Comparison of ENCODE assay signal across 10 mouse cellular contexts in the genomic region with DNA sequence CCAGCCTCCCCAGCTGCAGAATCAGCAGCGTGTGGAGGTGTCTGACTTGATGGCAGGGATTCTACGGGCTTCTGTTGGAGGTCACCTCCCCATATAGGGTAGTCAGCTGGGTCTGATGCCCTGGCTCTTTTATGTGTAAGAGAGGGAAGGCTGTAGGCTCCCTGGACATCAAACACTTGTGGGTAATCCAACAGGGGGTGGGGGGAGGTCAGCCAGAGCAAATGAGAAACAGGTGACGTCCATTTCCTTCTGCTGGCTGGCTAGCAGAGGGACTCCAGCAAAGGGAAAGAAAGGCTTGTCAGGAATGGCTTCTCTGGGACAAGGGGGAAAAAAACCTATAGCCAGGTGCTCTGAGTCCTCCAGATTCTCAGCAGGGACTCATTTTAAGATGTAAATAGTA. TPM values are rescaled to one million over a fixed set of nuclear protein-coding genes. Genes with fewer than 3 reads are reported as not detected.
DNase-seq lines count a peak whose midpoint lies in the region; ATAC-seq and TF ChIP-seq lines count a peak whose summit lies in the region.
"Had no signal": no experiment of that assay in that cellular context is flagged by ENCODE, and none has a peak within 500 bp of the region (broad histone marks: within the 10 kb centered on the region; RNA-seq: fewer than 3 reads in every experiment).

No protein-coding gene starts in this region.

- peaks cover 14% of the 10 kb centered on the region for H3K4me1 ChIP-seq in embryonic facial prominence, embryonic 11.5 days (ENCODE audit: control insufficient read depth, insufficient read depth, low read length)
- H3K4me1 ChIP-seq in hindbrain, embryonic 13.5 days (replicated peaks): peaks cover 95% of the 10 kb centered on the region
- H3K4me1 ChIP-seq in midbrain, embryonic 13.5 days (replicated peaks): peaks cover 84% of the 10 kb centered on the region
- H3K4me1 ChIP-seq in thymus, adult 2 months (replicated peaks; ENCODE audit: control insufficient read depth, insufficient read depth, low read length): no peaks in the 10 kb centered on the region
- peaks cover 36% of the 10 kb centered on the region for H3K4me1 ChIP-seq in intestine, embryonic 16.5 days (ENCODE audit: control insufficient read depth, insufficient read depth, low read length)

- H3K9me3 ChIP-seq in embryonic facial prominence, embryonic 11.5 days (replicated peaks; ENCODE audit: control insufficient read depth, low read length): no peaks in the 10 kb centered on the region
- no peaks in the 10 kb centered on the region for H3K9me3 ChIP-seq in hindbrain, embryonic 13.5 days
- no peaks in the 10 kb centered on the region for H3K9me3 ChIP-seq in midbrain, embryonic 13.5 days
- no peaks in the 10 kb centered on the region for H3K9me3 ChIP-seq in intestine, embryonic 16.5 days (ENCODE audit: control insufficient read depth, low read length)

- no peak for ATAC-seq in embryonic facial prominence, embryonic 11.5 days (replicated peaks; ENCODE audit: insufficient number of reproducible peaks, low FRiP score, low TSS enrichment, low read depth)
- no peak for ATAC-seq in hindbrain, embryonic 13.5 days (ENCODE audit: low FRiP score)
- no peak for ATAC-seq in midbrain, embryonic 13.5 days
- ATAC-seq in intestine, embryonic 16.5 days: no peak
- ATAC-seq: CD4-positive, CD25-positive, alpha-beta regulatory T cell, adult 4 months had no signal

- H3K27ac ChIP-seq in embryonic facial prominence, embryonic 11.5 days (replicated peaks; ENCODE audit: low read depth, low read length): no peak overlapping the region
- peak overlapping the region; percentile 3; the same call in 1 of the 2 replicates for H3K27ac ChIP-seq in hindbrain, embryonic 13.5 days
- no peak overlapping the region for H3K27ac ChIP-seq in midbrain, embryonic 13.5 days
- H3K27ac ChIP-seq in thymus, adult 2 months (ENCODE audit: control insufficient read depth, insufficient read depth, low read length): no peak overlapping the region
- H3K27ac ChIP-seq in intestine, embryonic 16.5 days (ENCODE audit: low read length): no peak overlapping the region

- 19% methylated on average over 3 of the region's 3 CpGs for WGBS in embryonic facial prominence, embryonic 11.5 days
- WGBS in hindbrain, embryonic 13.5 days: 62% methylated on average over 3 of the region's 3 CpGs
- WGBS in midbrain, embryonic 13.5 days: 53% methylated on average over 3 of the region's 3 CpGs
- 86% methylated on average over 3 of the region's 3 CpGs for WGBS in thymus, adult 2 months
- 61% methylated on average over 3 of the region's 3 CpGs for WGBS in intestine, embryonic 16.5 days

- H3K27me3 ChIP-seq in embryonic facial prominence, embryonic 11.5 days (ENCODE audit: control insufficient read depth, insufficient read depth, low read length): no peaks in the 10 kb centered on the region
- H3K27me3 ChIP-seq in hindbrain, embryonic 13.5 days: no peaks in the 10 kb centered on the region
- no peaks in the 10 kb centered on the region for H3K27me3 ChIP-seq in midbrain, embryonic 13.5 days
- no peaks in the 10 kb centered on the region for H3K27me3 ChIP-seq in thymus, adult 2 months (ENCODE audit: control insufficient read depth, insufficient read depth, low read length)
- peaks cover 4% of the 10 kb centered on the region for H3K27me3 ChIP-seq in intestine, embryonic 16.5 days (replicated peaks; ENCODE audit: control insufficient read depth, insufficient read depth, low read length)

- H3K4me3 ChIP-seq in embryonic facial prominence, embryonic 11.5 days (ENCODE audit: low read depth, low read length): no peak overlapping the region
- no peak overlapping the region for H3K4me3 ChIP-seq in hindbrain, embryonic 13.5 days
- H3K4me3 ChIP-seq in midbrain, embryonic 13.5 days (replicated peaks): no peak overlapping the region
- no peak overlapping the region for H3K4me3 ChIP-seq in thymus, adult 2 months (ENCODE audit: control insufficient read depth, insufficient read depth, low read length)
- no peak overlapping the region for H3K4me3 ChIP-seq in intestine, embryonic 16.5 days (ENCODE audit: low read length)

- H3K36me3 ChIP-seq in embryonic facial prominence, embryonic 11.5 days (replicated peaks; ENCODE audit: control insufficient read depth, insufficient read depth, low read depth, low read length): no peaks in the 10 kb centered on the region
- H3K36me3 ChIP-seq in hindbrain, embryonic 13.5 days: peaks cover 7% of the 10 kb centered on the region
- H3K36me3 ChIP-seq in midbrain, embryonic 13.5 days: peaks cover 4% of the 10 kb centered on the region; the same call in 1 of the 2 replicates
- no peaks in the 10 kb centered on the region for H3K36me3 ChIP-seq in thymus, adult 2 months (ENCODE audit: control insufficient read depth, insufficient read depth, low read length)
- H3K36me3 ChIP-seq in intestine, embryonic 16.5 days (ENCODE audit: control insufficient read depth, insufficient read depth, low read length): no peaks in the 10 kb centered on the region

- no peak for TF ChIP-seq POLR2A in thymus, adult 2 months (IDR thresholded peaks at IDR 0.05; ENCODE audit: control insufficient read depth, extremely low read depth, insufficient read depth, low read length, poor library complexity)

- H3K4me2 ChIP-seq in embryonic facial prominence, embryonic 11.5 days (ENCODE audit: low read depth, low read length): no peak overlapping the region
- H3K4me2 ChIP-seq in hindbrain, embryonic 13.5 days: peak overlapping the region; percentile 89
- peak overlapping the region; percentile 80; the same call in 1 of the 2 replicates for H3K4me2 ChIP-seq in midbrain, embryonic 13.5 days (replicated peaks)
- H3K4me2 ChIP-seq in intestine, embryonic 16.5 days (ENCODE audit: low read depth, low read length): no peak overlapping the region

- H3K9ac ChIP-seq in embryonic facial prominence, embryonic 11.5 days (replicated peaks; ENCODE audit: low read length): no peak overlapping the region
- H3K9ac ChIP-seq in hindbrain, embryonic 13.5 days: peak overlapping the region; percentile 92
- H3K9ac ChIP-seq in midbrain, embryonic 13.5 days (replicated peaks): 0 out of 2 replicates have a peak overlapping the region, but pooled peaks have one; percentile 8
- no peak overlapping the region; the same call in 1 of the 2 replicates for H3K9ac ChIP-seq in intestine, embryonic 16.5 days (ENCODE audit: low read depth, low read length)

- peak; percentile 72 for DNase-seq in NIH3T3 (ENCODE audit: low read depth)
- DNase-seq in embryonic facial prominence, embryonic 11.5 days (ENCODE audit: low spot score): peak; percentile 89
- DNase-seq in kidney, postnatal 25 days: no peak
- DNase-seq in yolk sac, embryonic 10.5 days (ENCODE audit: low spot score): no peak
- no peak for DNase-seq in thymus, adult 2 months
- DNase-seq: adrenal gland, adult 8-10 months had no signal

- TF ChIP-seq CTCF in thymus, adult 2 months (IDR thresholded peaks at IDR 0.05; ENCODE audit: borderline replicate concordance, control insufficient read depth, extremely low read depth, insufficient read depth, low read length, poor library complexity): no peak

RNA-seq across cellular contexts. Expression of a gene that starts 28.0 kb away (rescaled TPM):
- polyA plus RNA-seq in embryonic facial prominence, embryonic 11.5 days (2014; fragmentation: Nextera tagmentation; extraction: Ambion mirVana): 11.9 and 13.4 TPM in 2 replicates
- polyA plus RNA-seq in hindbrain, embryonic 13.5 days (2015; fragmentation: Nextera tagmentation; extraction: Ambion mirVana): 42.3 and 42.6 TPM in 2 replicates
- 38.0 and 38.1 TPM in 2 replicates for polyA plus RNA-seq in midbrain, embryonic 13.5 days (2015; fragmentation: Nextera tagmentation; extraction: Ambion mirVana)
- 8.0 and 8.7 TPM in 2 replicates for polyA plus RNA-seq in thymus, adult 2 months (2012; rRNA removed)
- polyA plus RNA-seq in intestine, embryonic 16.5 days (2015; fragmentation: Nextera tagmentation; extraction: Ambion mirVana): 8.8 and 9.0 TPM in 2 replicates

Comparison
In these comparisons a context has a peak if more than half of its experiments do, and no peak if none do; other contexts are left out.
1. DNase-seq: peak in NIH3T3 (single experiment) and embryonic facial prominence, embryonic 11.5 days (single experiment); none in kidney, postnatal 25 days (0 of 2), yolk sac, embryonic 10.5 days (single experiment) and thymus, adult 2 months (single experiment).
2. H3K4me2 ChIP-seq: peak in hindbrain, embryonic 13.5 days (single experiment) and midbrain, embryonic 13.5 days (single experiment); none in embryonic facial prominence, embryonic 11.5 days (single experiment) and intestine, embryonic 16.5 days (single experiment).
3. H3K9ac ChIP-seq: peak in hindbrain, embryonic 13.5 days (single experiment) and midbrain, embryonic 13.5 days (single experiment); none in embryonic facial prominence, embryonic 11.5 days (single experiment) and intestine, embryonic 16.5 days (single experiment).